Mouse (Mus musculus): Measurements from ENCODE around the gene Clip3.

GRCm38 (mm10) chr7:30354059-30354458 lies 62.5 kb downstream of the Clip3 start:
- TF ChIP-seq CTCF (IDR thresholded peaks at IDR 0.05; ENCODE audit: low read depth) (no peak), EP300 (IDR thresholded peaks at IDR 0.05; ENCODE audit: low read depth) (no peak)
